Mouse (Mus musculus) heart, adult 18-20 months (tissue): ENCODE measurements around the gene Cltc. TPM values are rescaled to one million over a fixed set of nuclear protein-coding genes. Genes with fewer than 3 reads are reported as not detected.
"Not testable (repeated sequence)": the region's sequence is repeated elsewhere in the genome, so short reads cannot be mapped to it uniquely, and the experiment has no call there.

Experiments
- DNase-seq, 2 experiments: peaks; one replicate each; pipeline ENCODE4 v3.0.0; 2021 to 2022; ENCODE audit warnings: mixed read lengths in 1 of 2
- long read RNA-seq, 2 experiments: library from polyadenylated mRNA; stranded (forward); transcript quantifications; one replicate each; pipeline ENCODE4 v2.0.0; 2021
- total RNA-seq, 2 experiments: library from RNA; stranded (reverse); gene quantifications; 2 replicates each; pipeline ENCODE4 v1.2.3; 2021

Gene Cltc
- 100 to 1,000 TPM; 138 to 157 TPM for total RNA-seq
- long read RNA-seq, experiment 1, full-length matches to known transcripts: 8 of 31 reads
- long read RNA-seq, experiment 1, partial matches to known transcripts: 10 of 31 reads
- long read RNA-seq, experiment 1, other reads (novel, unspliced or antisense): 13 of 31 reads
- long read RNA-seq, experiment 2, full-length matches to known transcripts: 6 of 14 reads
- long read RNA-seq, experiment 2, partial matches to known transcripts: 5 of 14 reads
- long read RNA-seq, experiment 2, other reads (novel, unspliced or antisense): 3 of 14 reads

GRCm38 (mm10) chr11:86757480-86758371 lies at the start of gene Cltc:
TSS of gene Cltc (minus strand) at chr11:86757565.
- DNase-seq: peak; percentile 96 to 98

- peak in 1 of 2 experiments; percentile 42 for DNase-seq
Observed at GRCm38 (mm10) chr11:86807001-86807477, 49.7 kb upstream of the Cltc start.

- DNase-seq: no peak
Observed at GRCm38 (mm10) chr11:86794161-86794560, 36.8 kb upstream of the Cltc start.

DNA sequence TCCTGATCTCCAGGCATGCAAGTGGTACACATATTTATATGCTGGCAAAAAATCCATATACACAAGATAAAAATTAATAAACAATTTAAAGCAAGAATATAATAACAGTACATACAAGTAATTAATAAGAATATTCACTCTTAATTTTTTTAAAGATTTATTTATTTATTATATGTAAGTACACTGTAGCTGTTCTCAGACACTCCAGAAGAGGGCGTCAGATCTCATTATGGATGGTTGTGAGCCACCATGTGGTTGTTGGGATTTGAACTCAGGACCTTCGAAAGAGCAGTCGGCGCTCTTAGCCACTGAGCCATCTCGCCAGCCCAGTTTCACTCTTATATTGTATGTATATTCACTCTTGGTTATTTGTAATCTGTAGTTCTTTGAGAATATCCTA lies 30.1 kb upstream of the Cltc start:
- DNase-seq: not testable (repeated sequence)

DNA sequence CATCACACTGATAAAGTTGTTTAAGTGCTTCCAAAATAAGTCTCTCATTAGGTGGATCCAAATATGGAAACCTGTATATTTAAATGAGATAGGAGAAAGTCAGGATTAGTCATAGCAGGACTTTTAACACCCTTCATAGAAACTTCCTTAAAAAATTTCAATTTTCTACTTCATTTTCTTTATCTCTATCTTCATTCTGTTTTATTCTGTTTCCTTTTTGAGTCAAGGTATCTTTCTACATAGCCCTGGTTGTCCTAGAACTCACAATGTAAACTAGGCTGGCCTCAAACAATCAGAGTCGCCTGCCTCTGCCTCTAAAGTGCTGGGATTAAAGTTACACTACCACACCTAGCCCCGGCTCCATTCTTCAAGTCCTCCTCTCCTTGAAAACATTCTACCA lies 28.4 kb upstream of the Cltc start:
- DNase-seq: no peak

GRCm38 (mm10) chr11:86769884-86770283 lies 12.5 kb upstream of the Cltc start:
- DNase-seq: peak in 1 of 2 experiments; percentile 35

DNA sequence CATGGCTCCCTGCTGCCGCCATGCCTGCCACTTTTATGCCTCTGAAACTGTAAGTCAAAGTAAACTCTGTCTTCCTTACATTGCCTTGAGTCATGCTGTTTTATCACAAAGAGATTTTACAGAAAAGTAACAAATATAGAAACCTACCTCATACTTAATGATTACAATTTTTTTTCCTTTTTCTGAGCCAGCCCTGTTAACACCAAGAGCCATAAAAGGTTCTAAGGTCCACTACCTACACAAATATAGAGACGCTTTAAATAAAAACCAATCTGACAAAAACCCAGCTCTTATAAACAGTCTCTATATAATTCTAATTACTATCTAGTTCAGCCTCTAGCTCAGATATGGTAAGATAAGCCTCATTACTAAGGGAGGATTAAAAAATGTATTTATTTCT lies 7.1 kb upstream of the Cltc start:
- DNase-seq: no peak

DNA sequence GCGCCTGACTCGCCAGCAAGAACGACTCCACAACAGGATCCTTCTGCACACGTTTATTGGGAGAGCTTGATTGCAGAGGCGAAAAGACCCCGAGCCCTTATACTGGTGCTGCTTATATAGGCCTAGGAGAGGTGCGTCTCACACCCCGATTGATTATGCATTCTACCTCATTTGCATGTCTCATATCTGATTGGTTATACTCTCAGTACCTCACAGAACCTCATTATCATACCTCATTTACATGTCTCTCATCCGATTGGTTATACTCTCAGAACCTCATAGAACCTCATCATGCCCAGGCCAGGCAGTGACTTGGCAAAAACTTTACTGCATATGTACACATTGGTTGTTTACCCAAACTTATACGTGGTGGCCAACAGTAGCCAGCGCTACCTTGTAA lies 5.8 kb upstream of the Cltc start:
- DNase-seq: not testable (repeated sequence)

GRCm38 (mm10) chr11:86760357-86760756 lies 3.0 kb upstream of the Cltc start:
- DNase-seq: no peak

DNA sequence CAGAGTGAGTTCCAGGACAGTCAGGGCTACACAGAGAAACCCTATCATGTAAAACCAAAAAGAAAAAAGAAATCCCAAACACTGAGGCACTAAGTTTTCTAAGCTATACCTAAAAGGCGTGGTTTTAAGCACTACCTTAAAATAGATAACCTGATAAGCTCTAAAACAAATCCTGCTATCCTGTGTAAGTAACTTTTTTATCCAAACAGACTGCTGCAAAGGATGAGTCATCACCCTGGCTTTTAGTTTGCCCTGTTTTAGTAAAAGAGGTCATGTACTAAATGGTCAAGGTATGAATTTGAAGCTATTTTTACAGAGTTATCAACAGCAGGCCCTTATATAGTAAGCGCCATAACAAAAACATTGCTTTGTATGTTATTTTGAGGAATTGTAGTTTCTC lies 2.5 kb upstream of the Cltc start:
- no peak for DNase-seq

GRCm38 (mm10) chr11:86759226-86759625 lies 1.9 kb upstream of the Cltc start:
- no peak for DNase-seq

GRCm38 (mm10) chr11:86758559-86758958 lies 1.2 kb upstream of the Cltc start:
- DNase-seq: no peak

- DNase-seq: no peak
Observed at GRCm38 (mm10) chr11:86757142-86757479, 254 bp downstream of the Cltc start.

- DNase-seq: peak; percentile 57 to 64
Observed at GRCm38 (mm10) chr11:86756156-86757141, 916 bp downstream of the Cltc start.

GRCm38 (mm10) chr11:86752404-86752803 lies 5.0 kb downstream of the Cltc start:
- no peak for DNase-seq

- no peak for DNase-seq
Observed at GRCm38 (mm10) chr11:86751010-86751409, 6.4 kb downstream of the Cltc start.

DNA sequence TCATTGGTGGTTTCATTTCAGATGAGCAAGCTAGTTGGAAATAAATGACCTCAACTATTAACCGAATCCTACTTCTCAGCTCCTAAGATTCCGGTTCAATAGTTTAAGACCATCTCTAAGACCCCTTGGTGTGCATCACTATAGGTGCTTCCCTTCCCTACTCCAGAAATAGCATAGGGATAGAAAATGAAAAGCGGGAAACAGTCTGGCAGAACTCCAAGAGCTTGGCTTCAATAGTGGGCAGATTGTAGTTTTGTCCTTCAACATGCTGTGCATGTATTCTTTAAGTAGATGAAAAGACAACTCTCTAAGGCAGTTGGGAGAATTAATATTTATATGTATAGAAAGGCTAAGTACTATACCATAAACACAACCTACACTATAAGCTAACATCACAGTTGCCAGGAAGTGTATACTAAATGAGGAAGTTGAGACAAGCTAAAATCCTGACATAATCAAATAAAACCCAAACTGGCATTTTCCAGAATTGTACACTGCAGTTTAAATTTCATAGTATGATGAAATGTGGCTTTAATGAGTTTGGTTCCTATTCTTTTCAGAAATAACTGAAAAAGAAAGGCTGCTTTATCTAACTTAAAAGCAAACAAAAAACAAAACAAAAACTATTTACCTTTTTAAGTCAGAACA lies 7.5 kb downstream of the Cltc start:
- no peak for DNase-seq

DNA sequence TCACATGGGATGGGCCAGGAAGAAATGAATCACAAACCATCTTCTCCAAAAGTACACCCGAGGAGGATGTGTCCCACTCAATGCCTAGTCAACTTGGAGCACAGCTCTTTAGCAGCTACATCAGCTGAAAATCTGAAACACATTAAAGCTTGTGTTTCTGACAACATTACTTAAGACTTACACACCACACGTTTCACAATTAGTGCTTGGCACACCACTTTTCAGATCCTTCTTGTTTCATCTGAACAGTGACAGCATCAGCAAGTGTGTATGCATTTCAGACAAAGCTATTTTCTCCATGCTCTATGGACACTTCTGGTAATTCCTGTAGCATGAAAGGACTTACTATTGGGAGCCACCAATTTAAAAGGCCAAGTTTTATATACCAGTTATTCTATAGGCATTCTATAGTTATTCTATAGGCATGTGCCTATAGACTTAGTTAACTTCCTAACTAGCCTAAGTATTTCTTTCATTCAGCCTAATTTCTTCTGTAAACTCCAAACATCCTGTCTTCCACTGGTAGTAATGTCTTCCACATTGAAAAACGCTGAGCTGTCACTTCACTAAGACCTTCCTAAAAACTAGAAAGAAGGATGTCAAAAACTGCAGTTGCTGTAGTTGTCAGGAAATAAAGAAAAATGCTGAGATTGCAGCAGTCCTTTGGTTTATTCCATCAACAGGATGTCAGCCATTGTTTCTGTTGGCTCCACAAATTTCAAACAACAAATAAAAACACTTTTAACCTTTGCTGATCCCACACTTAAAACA lies 11.5 kb downstream of the Cltc start:
- DNase-seq: peak in 1 of 2 experiments; percentile 38

GRCm38 (mm10) chr11:86742605-86743004 lies 14.8 kb downstream of the Cltc start:
- DNase-seq: no peak

DNA sequence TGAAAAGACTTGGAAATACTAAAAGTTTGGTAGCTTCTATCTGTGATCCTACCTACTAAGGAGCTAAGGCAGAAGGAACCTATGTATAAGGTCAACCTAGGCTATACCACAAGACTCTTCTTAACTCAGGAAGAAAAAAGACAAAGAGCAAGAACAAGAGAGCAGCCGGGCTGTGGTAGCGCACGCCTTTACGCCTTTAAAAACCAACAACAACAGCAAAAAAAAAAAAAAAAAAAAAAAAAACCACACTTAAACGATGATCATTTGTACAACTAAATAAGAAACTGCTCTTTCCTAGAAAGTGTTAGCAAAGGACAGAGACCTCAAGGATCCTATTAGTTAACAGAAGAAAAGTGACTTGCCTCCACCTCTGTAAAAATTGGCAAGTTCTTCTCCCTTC lies 15.9 kb downstream of the Cltc start:
- no peak for DNase-seq

- DNase-seq: no peak
Observed at GRCm38 (mm10) chr11:86739470-86739869, 17.9 kb downstream of the Cltc start.
